Mouse (Mus musculus): ENCODE measurements around the gene Echdc3. TPM values are rescaled to one million over a fixed set of nuclear protein-coding genes. Genes with fewer than 3 reads are reported as not detected.

Echdc3 gene
- polyA plus RNA-seq, 1 experiment from 2014 or later, result 2.0 TPM

DNA sequence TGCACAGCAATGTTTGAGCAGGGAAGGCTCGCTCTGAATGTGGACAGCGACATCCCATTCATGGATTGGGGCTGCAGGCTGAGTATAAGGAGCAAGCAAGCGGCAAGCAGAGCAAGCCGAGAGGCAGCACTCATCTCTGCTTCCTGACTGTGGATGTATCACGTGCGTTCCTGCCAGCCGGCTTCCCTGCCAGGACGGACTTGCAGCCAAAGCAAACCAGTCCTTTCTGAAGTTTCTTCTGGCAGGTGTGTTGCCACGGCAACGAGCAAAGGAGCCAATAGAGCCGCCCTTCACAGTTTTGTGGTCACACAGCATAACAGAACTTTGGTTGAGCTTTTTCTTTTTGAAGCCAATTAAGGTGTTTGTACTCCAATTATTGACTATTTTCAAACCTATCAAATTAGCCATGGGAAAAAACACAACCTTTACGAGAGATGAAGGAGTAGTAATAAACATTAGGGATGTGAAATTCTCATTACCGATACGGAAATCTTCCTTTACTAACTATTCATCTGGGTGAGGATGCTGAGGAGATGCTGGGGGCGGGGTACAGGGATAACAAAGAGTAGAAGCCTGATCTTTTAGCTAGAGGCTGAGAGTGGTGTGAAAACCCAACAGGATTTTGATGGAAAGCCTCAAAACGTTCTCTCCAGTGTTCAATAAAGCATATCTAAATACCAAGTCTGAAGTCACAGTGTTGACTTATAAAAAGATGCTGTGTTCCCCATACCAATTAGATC, 69.7 kb downstream of the Echdc3 start:
- WGBS, result 83% methylated on average over 16 of the region's 16 CpGs
- Histone ChIP-seq H3K9me3 (replicated peaks; ENCODE audit: control insufficient read depth, low read length) (no peaks in the 10 kb centered on the region), H3K27ac (replicated peaks; ENCODE audit: low read depth, low read length) (no peak overlapping the region), H3K36me3 (replicated peaks; ENCODE audit: control insufficient read depth, insufficient read depth, low read depth, low read length) (no peaks in the 10 kb centered on the region), H3K4me2 (ENCODE audit: low read depth, low read length) (no peak overlapping the region), H3K9ac (replicated peaks; ENCODE audit: low read length) (no peak overlapping the region), H3K4me3 (ENCODE audit: low read depth, low read length) (no peak overlapping the region), H3K4me1 (ENCODE audit: control insufficient read depth, insufficient read depth, low read length) (no peaks in the 10 kb centered on the region), H3K27me3 (ENCODE audit: control insufficient read depth, insufficient read depth, low read length) (no peaks in the 10 kb centered on the region)
- ATAC-seq (replicated peaks; ENCODE audit: insufficient number of reproducible peaks, low FRiP score, low TSS enrichment, low read depth), result no peak
- no peak for DNase-seq (ENCODE audit: low spot score)

DNA sequence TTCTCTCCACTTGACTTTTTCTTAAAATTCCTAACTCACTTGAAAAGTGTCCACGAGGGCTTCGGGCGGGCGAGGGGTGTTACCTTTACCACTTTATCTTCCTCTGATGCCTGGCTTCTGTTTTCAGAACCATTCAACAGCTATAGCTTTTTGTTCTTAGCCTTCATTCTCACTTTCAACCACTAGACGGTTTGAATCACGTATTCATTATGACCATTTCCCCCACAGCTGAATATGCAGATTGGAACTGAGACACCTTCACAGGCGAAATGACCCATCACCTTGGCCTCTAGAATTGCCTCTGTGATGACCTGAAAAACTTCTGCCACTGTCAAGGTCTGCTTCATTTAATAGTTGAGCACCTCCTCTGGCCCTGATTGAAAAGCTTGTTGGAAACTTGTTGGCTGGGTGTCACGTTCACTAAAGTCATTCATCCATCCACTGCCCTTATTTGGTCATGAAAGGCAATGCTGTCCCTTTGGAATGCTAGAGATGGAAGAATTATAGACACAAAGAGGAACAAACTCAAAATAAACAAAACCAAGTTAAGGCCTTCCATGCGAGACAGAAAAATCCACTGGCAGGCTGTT, 72.2 kb downstream of the Echdc3 start:
- no peaks in the 10 kb centered on the region for H3K4me1 ChIP-seq (ENCODE audit: control insufficient read depth, insufficient read depth, low read length)
- no peaks in the 10 kb centered on the region for H3K27me3 ChIP-seq (ENCODE audit: control insufficient read depth, insufficient read depth, low read length)
- H3K9me3 ChIP-seq (replicated peaks; ENCODE audit: control insufficient read depth, low read length), result no peaks in the 10 kb centered on the region
- H3K27ac ChIP-seq (replicated peaks; ENCODE audit: low read depth, low read length), result no peak overlapping the region
- DNase-seq (ENCODE audit: low spot score) (no peak), ATAC-seq (replicated peaks; ENCODE audit: insufficient number of reproducible peaks, low FRiP score, low TSS enrichment, low read depth) (no peak)
- H3K36me3 ChIP-seq (replicated peaks; ENCODE audit: control insufficient read depth, insufficient read depth, low read depth, low read length), result no peaks in the 10 kb centered on the region
- no peak overlapping the region for H3K4me3 ChIP-seq (ENCODE audit: low read depth, low read length)
- WGBS, result 85% methylated on average over 9 of the region's 9 CpGs
- H3K4me2 ChIP-seq (ENCODE audit: low read depth, low read length), result no peak overlapping the region
- no peak overlapping the region for H3K9ac ChIP-seq (replicated peaks; ENCODE audit: low read length)

Other genes with a start within 250 kb of the Echdc3 start
- gene Proser2, start 82.8 kb downstream of the Echdc3 start, polyA plus RNA-seq (2014; fragmentation: Nextera tagmentation; extraction: Ambion mirVana), result 1.9 and 2.3 TPM in 2 replicates
- gene Usp6nl, start 109.6 kb upstream of the Echdc3 start, polyA plus RNA-seq (2014; fragmentation: Nextera tagmentation; extraction: Ambion mirVana), result 11.4 and 12.7 TPM in 2 replicates

Data from embryonic facial prominence, embryonic 11.5 days (tissue).